Mouse (Mus musculus): ENCODE results near the gene Pdcd2l.

- TF ChIP-seq POLR2A (IDR thresholded peaks at IDR 0.05; ENCODE audit: control insufficient read depth, low read depth, low read length), result no peak
- TF ChIP-seq CTCF (IDR thresholded peaks at IDR 0.05; ENCODE audit: control insufficient read depth, insufficient read depth, insufficient replicate concordance, low read depth, low read length), result no peak
Observed at GRCm38 (mm10) chr7:34208027-34208745, 11.7 kb upstream of the Pdcd2l start.
